Mouse (Mus musculus): ENCODE results near the gene Prr7.

The Prr7 gene

GRCm38 (mm10) chr13:55508531-55508930 lies 44.5 kb downstream of the Prr7 start:
- DNase-seq (ENCODE audit: low spot score): no peak

GRCm38 (mm10) chr13:55510332-55510667 lies 46.2 kb downstream of the Prr7 start:
- DNase-seq (ENCODE audit: low spot score): no peak

DNA sequence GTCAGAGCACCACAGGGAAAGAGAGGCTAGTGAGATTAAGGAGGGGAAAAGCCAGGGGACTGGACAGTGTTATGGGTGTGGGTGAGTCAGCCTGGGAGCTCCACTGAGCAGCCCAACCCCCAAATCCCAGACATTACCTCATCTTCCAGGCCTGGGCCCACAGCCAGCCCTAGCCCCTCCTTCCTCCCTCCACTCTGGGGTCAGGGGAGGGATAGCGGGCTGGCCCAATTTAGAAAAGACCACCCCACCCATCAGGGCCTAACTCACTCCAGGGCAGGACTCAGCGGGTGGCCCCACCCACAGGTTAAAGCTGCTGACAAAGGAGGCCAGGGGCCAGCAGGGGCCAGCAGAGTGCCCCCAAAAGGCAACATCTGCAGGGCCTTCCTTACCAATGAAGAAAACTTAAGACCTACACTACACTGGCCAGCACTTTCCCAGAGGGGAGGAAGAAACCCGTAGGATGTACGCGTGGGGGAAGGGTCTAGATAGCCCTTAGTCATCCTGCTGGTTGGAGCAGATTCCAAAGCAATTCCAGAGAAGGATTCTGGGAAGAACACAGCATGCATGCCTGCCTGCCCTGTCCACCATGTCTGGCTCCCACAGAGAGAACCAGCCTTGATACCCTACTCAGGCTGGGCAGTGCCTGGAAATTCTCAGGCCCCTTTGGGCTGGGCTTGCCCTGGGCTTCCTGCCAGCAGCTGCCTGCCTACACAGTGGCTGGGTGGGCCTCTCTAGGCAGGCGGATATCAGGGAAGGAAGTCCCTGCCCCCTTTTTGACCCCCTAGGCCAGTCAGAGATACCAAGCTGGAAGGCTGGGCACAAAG lies 46.8 kb downstream of the Prr7 start:
- DNase-seq (ENCODE audit: low spot score): peak; percentile 67

GRCm38 (mm10) chr13:55511492-55511861 lies 47.4 kb downstream of the Prr7 start:
- no peak for DNase-seq (ENCODE audit: low spot score)

DNA sequence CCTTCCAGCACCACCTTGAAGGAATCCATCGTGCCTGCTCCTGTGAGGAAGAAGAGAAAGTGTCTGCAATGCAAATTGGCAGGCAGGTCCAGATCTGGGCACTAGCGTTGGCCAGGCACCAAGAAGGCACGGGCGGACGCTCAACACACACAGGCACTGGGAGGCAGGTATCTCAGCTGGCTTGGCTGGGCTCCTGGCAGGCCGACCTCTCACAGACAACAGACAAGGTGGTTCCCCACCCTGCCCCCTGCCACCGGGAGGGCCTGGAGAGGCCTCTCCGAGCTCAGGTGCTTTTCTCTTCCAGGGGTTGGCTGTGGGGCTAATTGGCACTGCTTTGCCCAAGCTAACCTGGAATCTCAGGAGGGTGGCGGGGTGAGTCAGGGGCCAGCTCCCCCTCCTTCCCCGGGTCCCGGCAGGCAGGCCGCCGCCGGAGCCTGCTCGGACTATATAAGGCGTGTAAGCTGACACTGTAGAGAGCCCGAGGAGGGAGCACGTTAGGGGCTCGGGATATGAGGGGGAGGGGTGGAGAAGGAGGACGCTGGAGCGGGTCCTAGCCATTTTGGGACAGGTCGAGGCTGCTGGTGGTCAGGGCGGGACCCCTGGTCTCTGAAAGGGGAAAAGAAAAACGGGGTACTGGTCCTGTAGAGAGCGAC lies 48.4 kb downstream of the Prr7 start:
- DNase-seq (ENCODE audit: low spot score): peak; percentile 58

DNA sequence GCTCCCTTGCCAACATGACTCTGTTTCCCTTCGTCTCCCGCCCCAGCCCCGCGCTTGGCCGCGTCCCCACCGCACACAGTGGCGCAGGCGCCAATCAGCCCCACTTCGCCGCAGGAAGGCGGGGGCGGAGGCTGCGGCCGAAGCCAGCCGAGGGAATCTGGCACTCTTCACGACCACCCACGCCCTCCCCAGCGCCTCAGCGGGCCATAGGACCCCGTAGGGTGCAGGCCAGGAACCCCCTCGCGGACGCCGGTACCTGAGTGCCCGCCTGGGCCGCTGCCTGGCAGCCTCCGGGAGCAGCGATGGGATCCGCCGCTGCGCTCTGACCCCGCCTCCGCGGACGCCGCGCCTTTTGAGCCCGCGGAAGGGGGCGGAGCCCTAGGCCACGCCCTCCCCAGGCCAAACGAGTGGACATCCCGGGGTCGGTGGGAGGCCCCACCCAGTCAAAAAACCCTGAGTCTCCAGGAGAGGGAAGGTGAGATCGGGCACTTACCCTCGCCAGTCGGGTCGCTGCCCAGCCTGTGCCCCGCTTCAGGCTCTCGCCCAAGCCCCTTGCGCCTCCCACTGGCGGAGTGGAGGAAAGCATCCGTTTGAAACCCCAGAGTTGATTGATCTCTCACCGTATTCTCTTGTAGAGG lies 49.2 kb downstream of the Prr7 start, which contains the start of gene Pdlim7:
Gene Pdlim7, minus strand, starts transcription at position 566 of the 638 bp plus-strand sequence.
- peak; percentile 89 for DNase-seq (ENCODE audit: low spot score)

GRCm38 (mm10) chr13:55513828-55514227 lies 49.8 kb downstream of the Prr7 start:
- DNase-seq (ENCODE audit: low spot score): no peak

DNA sequence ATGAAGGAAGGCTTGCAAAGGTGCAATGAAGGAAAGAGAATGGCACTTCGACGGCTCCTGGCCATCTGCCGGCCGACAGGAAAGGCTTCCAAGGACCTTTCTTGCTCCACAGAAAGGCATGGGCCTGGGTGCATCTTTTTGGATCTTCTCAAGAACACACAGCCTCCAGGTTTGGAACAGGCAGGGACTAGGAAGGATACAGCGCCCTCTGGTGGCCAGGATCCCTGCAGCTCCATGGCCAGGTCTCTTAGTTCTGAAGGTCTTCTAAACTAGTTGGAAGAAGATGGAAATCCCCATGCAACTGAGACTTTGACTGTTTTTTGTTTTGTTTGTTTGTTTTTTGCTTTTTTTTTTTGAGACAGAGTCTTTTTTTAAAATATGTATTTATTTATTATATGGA lies 52.9 kb downstream of the Prr7 start:
- DNase-seq (ENCODE audit: low spot score): peak; percentile 96

GRCm38 (mm10) chr13:55519606-55520005 lies 55.5 kb downstream of the Prr7 start:
- no peak for DNase-seq (ENCODE audit: low spot score)

GRCm38 (mm10) chr13:55522730-55523129 lies 58.7 kb downstream of the Prr7 start:
- no peak for DNase-seq (ENCODE audit: low spot score)

All from retina, embryonic 14.5 days (tissue).